Mouse (Mus musculus) adrenal gland, postnatal 0 days (tissue): ENCODE results near the gene Plxnc1. TPM values are rescaled to one million over a fixed set of nuclear protein-coding genes. Genes with fewer than 3 reads are reported as not detected.

ENCODE experiments used
- polyA plus RNA-seq: library from polyadenylated mRNA; unstranded; fragments of >200 nt; fragmentation: Nextera tagmentation; extraction: Ambion mirVana; gene quantifications from 2 replicates; pipeline ENCODE4 v1.2.1, GENCODE M21; 2015

Gene Plxnc1
- 2.0 and 3.6 TPM in 2 replicates for polyA plus RNA-seq

DNA sequence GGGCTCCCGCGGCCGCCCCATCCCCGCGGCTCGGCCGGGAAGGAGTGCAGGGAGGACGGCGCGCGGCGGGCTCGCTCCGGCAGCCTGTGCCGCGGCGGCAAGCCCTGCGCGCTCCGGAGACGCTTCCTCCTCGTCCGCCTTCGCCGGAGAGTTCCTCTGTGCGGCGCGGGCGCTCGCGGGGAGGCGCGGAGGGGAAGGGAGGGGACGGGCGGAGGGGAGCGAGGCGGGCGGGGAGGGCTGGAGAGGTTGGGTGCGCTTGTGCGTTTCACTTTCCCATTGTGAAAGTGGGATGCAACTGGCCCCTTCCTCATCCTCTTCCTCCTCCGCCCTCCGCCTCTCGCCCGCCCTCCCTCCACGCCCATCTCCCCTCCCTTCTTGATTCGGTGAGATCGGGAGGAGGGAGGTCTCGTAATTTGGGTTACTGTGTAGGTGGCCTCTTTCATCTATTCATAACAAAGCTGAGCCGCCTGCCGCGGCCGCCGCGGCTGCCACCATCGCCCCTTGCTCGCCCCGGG lies at the start of gene Plxnc1:
Gene Plxnc1, minus strand, starts transcription at position 145 of the 515 bp plus-strand sequence.

